Mouse (Mus musculus): ENCODE results near the gene Uba7. TPM values are rescaled to one million over a fixed set of nuclear protein-coding genes. Genes with fewer than 3 reads are reported as not detected.

Uba7 gene
- polyA plus RNA-seq, 1 experiment from 2014 or later, result 5.6 TPM

GRCm38 (mm10) chr9:107982681-107983346 is 7.5 kb downstream of the Uba7 start, which contains the start of gene Gm20661:
Gm20661 (plus strand) TSS chr9:107983058.
- H3K4me1 ChIP-seq, result peaks cover 29% of the 10 kb centered on the region
- H3K27ac ChIP-seq (replicated peaks), result peak within 1 kb of the TSS; percentile 82
- H3K9me3 ChIP-seq (replicated peaks), result no peaks in the 10 kb centered on the region
- peaks cover 14% of the 10 kb centered on the region for H3K27me3 ChIP-seq (replicated peaks)
- H3K4me3 ChIP-seq (replicated peaks), result peak within 1 kb of the TSS; percentile 73
- H3K36me3 ChIP-seq, result no peaks in the 10 kb centered on the region
- H3K9ac ChIP-seq (replicated peaks), result no peak within 1 kb of the TSS
- WGBS, result 48% methylated on average over 14 of the region's 14 CpGs
- H3K4me2 ChIP-seq, result peak within 1 kb of the TSS; percentile 87
- ATAC-seq (ENCODE audit: low FRiP score), result no peak

GRCm38 (mm10) chr9:107983421-107983890 is 8.2 kb downstream of the Uba7 start:
- peaks cover 29% of the 10 kb centered on the region for H3K4me1 ChIP-seq
- H3K36me3 ChIP-seq, result no peaks in the 10 kb centered on the region
- WGBS, result 47% methylated on average over 4 of the region's 4 CpGs
- peak overlapping the region; percentile 82 for H3K27ac ChIP-seq (replicated peaks)
- ATAC-seq (ENCODE audit: low FRiP score), result no peak
- peak overlapping the region; percentile 87 for H3K4me2 ChIP-seq
- no peaks in the 10 kb centered on the region for H3K9me3 ChIP-seq (replicated peaks)
- peaks cover 14% of the 10 kb centered on the region for H3K27me3 ChIP-seq (replicated peaks)
- peak overlapping the region; percentile 73 for H3K4me3 ChIP-seq (replicated peaks)
- H3K9ac ChIP-seq (replicated peaks), result no peak overlapping the region

GRCm38 (mm10) chr9:107984052-107984753 is 8.9 kb downstream of the Uba7 start:
- no peak for ATAC-seq (ENCODE audit: low FRiP score)
- H3K9ac ChIP-seq (replicated peaks), result no peak overlapping the region; the same call in 1 of the 2 replicates

GRCm38 (mm10) chr9:107984754-107985055 is 9.4 kb downstream of the Uba7 start:
- Histone ChIP-seq H3K4me1 (peaks cover 29% of the 10 kb centered on the region), H3K9ac (replicated peaks) (peak overlapping the region; percentile 61), H3K27ac (replicated peaks) (peak overlapping the region; percentile 82), H3K36me3 (no peaks in the 10 kb centered on the region), H3K9me3 (replicated peaks) (no peaks in the 10 kb centered on the region), H3K4me3 (replicated peaks) (peak overlapping the region; percentile 73), H3K27me3 (replicated peaks) (peaks cover 14% of the 10 kb centered on the region), H3K4me2 (peak overlapping the region; percentile 87)
- ATAC-seq (ENCODE audit: low FRiP score), result no peak
- WGBS, result 64% methylated on average over 9 of the region's 9 CpGs

More at GRCm38 (mm10) chr9:107984052-107984753, 8.9 kb downstream of the Uba7 start:
- H3K4me2 ChIP-seq, result peak overlapping the region; percentile 87
- peaks cover 14% of the 10 kb centered on the region for H3K27me3 ChIP-seq (replicated peaks)
- H3K27ac ChIP-seq (replicated peaks), result peak overlapping the region; percentile 82
- peak overlapping the region; percentile 73 for H3K4me3 ChIP-seq (replicated peaks)
- no peaks in the 10 kb centered on the region for H3K36me3 ChIP-seq
- WGBS, result 74% methylated on average over 19 of the region's 19 CpGs
- H3K4me1 ChIP-seq, result peaks cover 29% of the 10 kb centered on the region
- no peaks in the 10 kb centered on the region for H3K9me3 ChIP-seq (replicated peaks)

- peaks cover 14% of the 10 kb centered on the region for H3K27me3 ChIP-seq (replicated peaks)
- under 1% methylated on average over 57 of the region's 58 CpGs for WGBS
- peak; percentile 84 for ATAC-seq (ENCODE audit: low FRiP score)
- H3K27ac ChIP-seq (replicated peaks), result peak within 1 kb of the TSS; percentile 82
- H3K4me3 ChIP-seq (replicated peaks), result peak within 1 kb of the TSS; percentile 73
- H3K4me1 ChIP-seq, result peaks cover 29% of the 10 kb centered on the region
- H3K9ac ChIP-seq (replicated peaks), result peak within 1 kb of the TSS; percentile 61
- no peaks in the 10 kb centered on the region for H3K36me3 ChIP-seq
- peak within 1 kb of the TSS; percentile 87 for H3K4me2 ChIP-seq
- H3K9me3 ChIP-seq (replicated peaks), result no peaks in the 10 kb centered on the region
Measured at GRCm38 (mm10) chr9:107985131-107986119, 10.1 kb downstream of the Uba7 start, which contains the start of gene Inka1. Inka1 (minus strand) TSS chr9:107985879.

DNA sequence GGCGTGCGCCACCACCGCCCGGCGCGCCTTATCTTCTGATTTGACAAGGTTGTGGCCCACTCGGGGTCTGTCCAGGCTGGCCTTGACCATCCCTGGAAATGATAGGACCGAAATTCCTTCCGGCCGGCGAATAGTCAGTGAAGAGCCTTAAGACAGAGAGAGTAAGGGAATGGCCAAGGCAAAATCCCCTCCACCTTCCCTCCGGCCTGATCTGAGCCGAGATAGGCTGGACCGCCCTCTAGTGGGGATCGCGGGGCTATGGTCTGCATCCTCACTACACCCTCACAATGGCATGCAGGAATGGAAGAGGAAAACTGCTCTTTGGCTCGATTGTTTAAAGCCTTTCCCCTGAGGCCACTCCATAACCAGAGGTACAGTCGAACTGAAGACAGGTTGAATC is 11.1 kb downstream of the Uba7 start:
- 8% methylated on average over 18 of the region's 18 CpGs for WGBS
- Histone ChIP-seq H3K9me3 (replicated peaks) (no peaks in the 10 kb centered on the region), H3K36me3 (no peaks in the 10 kb centered on the region), H3K27me3 (replicated peaks) (peaks cover 14% of the 10 kb centered on the region), H3K4me2 (peak overlapping the region; percentile 87), H3K27ac (replicated peaks) (0 out of 2 replicates have a peak overlapping the region, but pooled peaks have one; percentile 37), H3K4me1 (peaks cover 29% of the 10 kb centered on the region), H3K9ac (replicated peaks) (no peak overlapping the region), H3K4me3 (replicated peaks) (peak overlapping the region; percentile 73)
- peak; percentile 84 for ATAC-seq (ENCODE audit: low FRiP score)

- Histone ChIP-seq H3K4me2 (no peak overlapping the region), H3K9me3 (replicated peaks) (no peaks in the 10 kb centered on the region), H3K4me1 (peaks cover 22% of the 10 kb centered on the region), H3K36me3 (no peaks in the 10 kb centered on the region), H3K9ac (replicated peaks) (no peak overlapping the region), H3K27me3 (replicated peaks) (peaks cover 14% of the 10 kb centered on the region), H3K27ac (replicated peaks) (no peak overlapping the region), H3K4me3 (replicated peaks) (no peak overlapping the region)
- WGBS, result 76% methylated on average over 3 of the region's 3 CpGs
- ATAC-seq (ENCODE audit: low FRiP score), result no peak
Measured at GRCm38 (mm10) chr9:107987950-107988349, 12.6 kb downstream of the Uba7 start.

GRCm38 (mm10) chr9:107992197-107992596 is 16.9 kb downstream of the Uba7 start, which contains the start of gene Cdhr4:
Cdhr4 (plus strand) TSS chr9:107992497.
- no peaks in the 10 kb centered on the region for H3K36me3 ChIP-seq
- no peaks in the 10 kb centered on the region for H3K27me3 ChIP-seq (replicated peaks)
- H3K4me3 ChIP-seq (replicated peaks), result no peak within 1 kb of the TSS
- no peak for ATAC-seq (ENCODE audit: low FRiP score)
- WGBS, result 72% methylated on average over 2 of the region's 2 CpGs
- no peak within 1 kb of the TSS for H3K9ac ChIP-seq (replicated peaks)
- H3K4me2 ChIP-seq, result no peak within 1 kb of the TSS
- H3K27ac ChIP-seq (replicated peaks), result no peak within 1 kb of the TSS
- H3K9me3 ChIP-seq (replicated peaks), result no peaks in the 10 kb centered on the region
- no peaks in the 10 kb centered on the region for H3K4me1 ChIP-seq

DNA sequence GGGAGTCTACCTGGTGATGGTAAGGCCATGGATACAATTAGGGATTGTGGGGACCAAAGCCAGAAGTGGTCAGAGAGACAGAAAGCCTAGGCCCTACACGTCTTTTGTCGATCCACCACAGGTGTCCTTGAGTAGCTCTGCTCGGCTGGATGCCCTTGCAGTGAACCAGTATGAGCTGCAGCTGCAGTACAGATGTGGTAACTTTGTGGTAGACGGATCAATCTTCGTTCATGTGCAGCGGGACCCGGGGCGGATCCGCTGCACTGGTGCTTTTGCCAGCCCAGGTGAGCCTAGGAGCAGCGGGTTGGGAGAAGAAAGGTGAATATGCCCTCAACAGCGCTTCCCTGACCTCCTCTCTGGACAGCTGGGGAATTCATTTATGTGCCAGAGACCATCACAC is 17.7 kb downstream of the Uba7 start:
- WGBS, result 86% methylated on average over 11 of the region's 11 CpGs
- no peak for ATAC-seq (ENCODE audit: low FRiP score)
- Histone ChIP-seq H3K27ac (replicated peaks) (no peak overlapping the region), H3K4me3 (replicated peaks) (no peak overlapping the region), H3K4me2 (no peak overlapping the region), H3K36me3 (no peaks in the 10 kb centered on the region), H3K27me3 (replicated peaks) (no peaks in the 10 kb centered on the region), H3K4me1 (no peaks in the 10 kb centered on the region), H3K9me3 (replicated peaks) (no peaks in the 10 kb centered on the region), H3K9ac (replicated peaks) (no peak overlapping the region)

- WGBS, result 76% methylated on average over 2 of the region's 2 CpGs
- Histone ChIP-seq H3K4me1 (no peaks in the 10 kb centered on the region), H3K4me2 (no peak overlapping the region), H3K27me3 (replicated peaks) (no peaks in the 10 kb centered on the region), H3K36me3 (no peaks in the 10 kb centered on the region), H3K4me3 (replicated peaks) (no peak overlapping the region), H3K27ac (replicated peaks) (no peak overlapping the region), H3K9ac (replicated peaks) (no peak overlapping the region), H3K9me3 (replicated peaks) (no peaks in the 10 kb centered on the region)
- ATAC-seq (ENCODE audit: low FRiP score), result no peak
Measured at GRCm38 (mm10) chr9:107994464-107994863, 19.2 kb downstream of the Uba7 start.

GRCm38 (mm10) chr9:107995513-107995912 is 20.2 kb downstream of the Uba7 start:
- 92% methylated on average over 21 of the region's 21 CpGs for WGBS
- Histone ChIP-seq H3K4me2 (no peak overlapping the region), H3K27me3 (replicated peaks) (no peaks in the 10 kb centered on the region), H3K9me3 (replicated peaks) (no peaks in the 10 kb centered on the region), H3K4me3 (replicated peaks) (no peak overlapping the region), H3K4me1 (no peaks in the 10 kb centered on the region), H3K9ac (replicated peaks) (no peak overlapping the region), H3K36me3 (no peaks in the 10 kb centered on the region), H3K27ac (replicated peaks) (no peak overlapping the region)
- ATAC-seq (ENCODE audit: low FRiP score), result no peak
